In genomic region chr10:121836507-121837165, GRCm38 (mm10) we compare ENCODE assay signal across 8 mouse cellular contexts.
A peak's percentile ranks its signal among the peaks of the same experiment; 100 is the strongest.
DNase-seq lines count a peak whose midpoint lies in the region; ATAC-seq and TF ChIP-seq lines count a peak whose summit lies in the region.

No protein-coding gene starts in this region.

- no peak overlapping the region for H3ac ChIP-seq in myocyte (ENCODE audit: control insufficient read depth, insufficient read length)

- H3K79me2 ChIP-seq in myocyte (ENCODE audit: control insufficient read depth, insufficient read depth): no peaks in the 10 kb centered on the region

- ATAC-seq in inflammation-experienced regulatory T-cells, adult 6 months: peak; percentile 59

- TF ChIP-seq POLR2A in cerebellum, adult 2 months (IDR thresholded peaks at IDR 0.05; ENCODE audit: borderline replicate concordance, insufficient read depth, low read length): no peak
- TF ChIP-seq POLR2A in myocyte (IDR thresholded peaks at IDR 0.05; ENCODE audit: insufficient read length, low read depth): no peak

- peak; percentile 21 to 26 for DNase-seq in cerebellum, adult 2 months
- no peak for DNase-seq in cerebellum, adult 11 months
- peak; percentile 27 to 30 for DNase-seq in adrenal gland, postnatal 4 days (ENCODE audit: low spot score in 2 of 2)
- peak; percentile 80 for DNase-seq in gastrocnemius, postnatal 14 days
- peak; percentile 56 to 67 for DNase-seq in left cerebral cortex, postnatal 10 days (ENCODE audit: extremely low spot score in 1 of 2, low spot score in 2 of 2)
- peak; percentile 61 to 78 for DNase-seq in urinary bladder, postnatal 36 days (ENCODE audit: low spot score in 2 of 2)

- H3K27ac ChIP-seq in cerebellum, adult 2 months (ENCODE audit: insufficient read depth, low read length): no peak overlapping the region

- intact Hi-C loops in gastrocnemius, postnatal 14 days (cut with DNase I; ENCODE audit: low total_unique reads): loop anchor here (10.0 kb wide), 1 partner anchor 142 kb away; no protein-coding TSS in a partner anchor
- intact Hi-C loops in left cerebral cortex, postnatal 10 days (cut with DNase I): loop anchor here (10.0 kb wide), 1 partner anchor 208 kb away; the partner anchor contains the start of gene Srgap1

- H3K27me3 ChIP-seq in cerebellum, adult 2 months (ENCODE audit: control insufficient read depth, insufficient read depth, low read length): no peaks in the 10 kb centered on the region
- no peaks in the 10 kb centered on the region for H3K27me3 ChIP-seq in myocyte (ENCODE audit: control insufficient read depth, insufficient read depth, insufficient read length)

- no peaks in the 10 kb centered on the region for H3K36me3 ChIP-seq in myocyte (ENCODE audit: control insufficient read depth, insufficient read depth)

- H3K4me1 ChIP-seq in cerebellum, adult 2 months (ENCODE audit: control insufficient read depth, insufficient read depth, low read length): no peaks in the 10 kb centered on the region; the same call in 1 of the 2 replicates

- peak overlapping the region; percentile 39 for H3K4me3 ChIP-seq in cerebellum, adult 2 months (replicated peaks; ENCODE audit: insufficient read depth, low read depth, low read length)
- no peak overlapping the region for H3K4me3 ChIP-seq in myocyte

- no peak for TF ChIP-seq CTCF in cerebellum, adult 2 months (IDR thresholded peaks at IDR 0.05; ENCODE audit: borderline replicate concordance, insufficient read depth, low read depth, low read length)

- WGBS in cerebellum, adult 2 months: 8% methylated on average over 18 of the region's 18 CpGs

- peak overlapping the region; percentile 54 for H3K4me2 ChIP-seq in myocyte (ENCODE audit: low read depth)

TF ChIP-seq in myocyte, 11 proteins besides CTCF, POLR2A, EP300 and RAD21:
- no peak for TF ChIP-seq MYOD1 (IDR thresholded peaks at IDR 0.05; ENCODE audit: control insufficient read depth in 1 of 3, insufficient read length in 2 of 3, low read depth in 2 of 3)
- no peak for TF ChIP-seq CEBPB (IDR thresholded peaks at IDR 0.05; ENCODE audit: insufficient read depth, poor library complexity, severe bottlenecking)
- no peak for TF ChIP-seq USF1 (IDR thresholded peaks at IDR 0.05; ENCODE audit: low read depth)
- no peak for TF ChIP-seq MYOG (IDR thresholded peaks at IDR 0.05; ENCODE audit: control insufficient read depth in 1 of 3, insufficient read depth in 1 of 3, insufficient read length in 2 of 3, low read depth in 2 of 3)
- TF ChIP-seq POLR2AphosphoS2 (IDR thresholded peaks at IDR 0.05; ENCODE audit: insufficient read length, low read depth): no peak
- no peak for TF ChIP-seq MAX (IDR thresholded peaks at IDR 0.05; ENCODE audit: low read depth)
